Mouse (Mus musculus) liver, adult 2 months (tissue): ENCODE results near the gene Manba.
"Not testable (repeated sequence)": the region's sequence is repeated elsewhere in the genome, so short reads cannot be mapped to it uniquely, and the experiment has no call there.

Source experiments
- CTCF ChIP-seq: fragments of 200-500 bp; IDR thresholded peaks from 2 replicates; pipeline ENCODE4 v1.5.1; 2011; ENCODE audit warnings: low read depth, low read length, control low read depth
- POLR2A ChIP-seq: fragments of 200-500 bp; IDR thresholded peaks from 2 replicates; pipeline ENCODE4 v1.6.1; 2011; ENCODE audit warnings: low read length, control low read depth; ENCODE audit not compliant: insufficient read depth; ENCODE audit errors: extremely low read depth

GRCm38 (mm10) chr3:135479090-135479489 is 6.3 kb upstream of the Manba start:
- not testable (repeated sequence) for TF ChIP-seq POLR2A, CTCF
